Mouse (Mus musculus) thymus, postnatal 36 days (tissue): Measurements from ENCODE around the gene Vmn1r205.
"Not testable (repeated sequence)": the region's sequence is repeated elsewhere in the genome, so short reads cannot be mapped to it uniquely, and the experiment has no call there.

Source experiments
- DNase-seq, 2 experiments: peaks; one replicate each; pipeline ENCODE4 v3.0.0; 2022; ENCODE audit warnings: mixed read lengths in 2 of 2

Vmn1r205 gene

GRCm38 (mm10) chr13:22592900-22593299, at the start of gene Vmn1r205:
Gene Vmn1r205, minus strand, starts transcription at chr13:22593000.
- DNase-seq: no peak

- DNase-seq: not testable (repeated sequence)
Measured at GRCm38 (mm10) chr13:22624151-22624550, 31.4 kb upstream of the Vmn1r205 start, which contains the start of gene Vmn1r206. Gene Vmn1r206, minus strand, starts transcription at chr13:22624251.

- DNase-seq: not testable (repeated sequence)
Measured at GRCm38 (mm10) chr13:22583336-22583735, 9.5 kb downstream of the Vmn1r205 start.

GRCm38 (mm10) chr13:22574911-22575310, 17.9 kb downstream of the Vmn1r205 start:
- not testable (repeated sequence) for DNase-seq

- not testable (repeated sequence) for DNase-seq
Measured at GRCm38 (mm10) chr13:22552898-22553297, 39.9 kb downstream of the Vmn1r205 start, which contains the start of gene Vmn1r204. Gene Vmn1r204, plus strand, starts transcription at chr13:22553198.
